Mouse (Mus musculus): ENCODE data around the gene Gm20388. TPM values are rescaled to one million over a fixed set of nuclear protein-coding genes. Genes with fewer than 3 reads are reported as not detected.
A peak's percentile ranks its signal among the peaks of the same experiment; 100 is the strongest.

Gene Gm20388
- polyA plus RNA-seq, 1 experiment from 2014 or later = 5.5 TPM

DNA sequence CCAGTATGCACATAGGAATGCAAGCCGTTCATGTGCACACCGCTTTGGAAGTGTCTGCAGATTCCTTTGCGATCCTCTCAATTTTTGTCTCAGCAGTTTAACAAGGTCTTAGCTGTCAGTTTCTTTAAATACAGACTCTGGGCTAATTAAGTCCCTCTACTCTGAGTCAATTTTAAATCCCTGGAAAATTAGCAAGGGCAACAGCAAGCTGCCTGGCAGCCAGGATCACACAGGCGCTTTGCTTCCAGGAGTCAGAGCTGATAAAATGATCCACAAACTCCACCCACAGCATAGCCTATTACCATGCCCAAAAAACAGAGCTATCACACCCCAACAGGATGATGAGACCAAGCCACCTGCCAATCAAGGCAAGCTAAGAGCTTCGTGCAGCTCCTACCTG, 4463.1 kb downstream of the Gm20388 start:
- Histone ChIP-seq H3K36me3 (no peaks in the 10 kb centered on the region), H3K4me2 (no peak overlapping the region)
- WGBS = 86% methylated on average over 5 of the region's 5 CpGs

DNA sequence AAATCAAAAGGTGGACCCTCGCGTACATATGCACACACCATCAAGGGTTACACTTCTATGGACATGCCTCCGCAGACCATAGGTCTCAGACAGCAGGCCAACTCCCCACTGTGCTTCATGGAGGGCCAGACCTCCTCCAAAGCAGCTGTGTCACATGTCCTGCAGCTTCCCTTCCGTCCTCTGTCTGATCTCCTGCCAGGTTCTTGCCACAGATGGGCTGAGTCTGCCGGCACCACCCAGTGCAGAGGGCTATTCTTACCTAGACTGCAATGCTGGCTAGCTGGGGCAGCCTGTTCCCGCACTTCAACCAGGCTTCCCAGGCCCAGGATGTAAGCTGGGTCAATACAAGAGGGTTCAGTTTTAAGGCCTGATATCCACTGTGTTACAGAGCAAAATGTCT, 4464.5 kb downstream of the Gm20388 start:
- H3K27ac ChIP-seq = peak overlapping the region; percentile 24; the same call in 1 of the 2 replicates
- WGBS = 59% methylated on average over 6 of the region's 6 CpGs
- peak; percentile 51 for ATAC-seq (ENCODE audit: borderline replicate concordance, extremely low read depth, low FRiP score, low TSS enrichment)

More for the DNA sequence above, 4463.1 kb downstream of the Gm20388 start:
- Histone ChIP-seq H3K4me3 (no peak overlapping the region), H3K27me3 (no peaks in the 10 kb centered on the region), H3K27ac (no peak overlapping the region), H3K9me3 (no peaks in the 10 kb centered on the region), H3K9ac (no peak overlapping the region), H3K4me1 (peaks cover 8% of the 10 kb centered on the region)
- no peak for ATAC-seq (ENCODE audit: borderline replicate concordance, extremely low read depth, low FRiP score, low TSS enrichment)

DNA sequence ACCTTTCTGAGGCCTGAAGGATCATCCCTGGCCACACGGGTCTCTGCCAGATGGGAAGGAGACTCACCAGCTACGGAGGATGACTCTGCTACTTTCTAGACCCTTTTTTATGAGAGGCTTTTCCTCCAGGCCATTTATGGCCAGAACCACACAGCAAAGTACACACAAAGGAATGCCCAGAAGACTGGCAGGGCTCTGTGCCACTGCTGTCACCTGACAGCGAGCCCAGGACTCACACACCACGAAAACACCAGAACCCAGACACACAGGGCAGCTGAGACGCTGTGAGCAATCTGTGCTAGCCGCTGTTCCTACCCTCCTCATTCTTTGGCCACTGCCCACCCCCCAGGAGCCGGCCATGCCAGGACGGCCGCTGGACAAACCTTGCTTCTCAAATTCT, 4465.1 kb downstream of the Gm20388 start:
- no peak overlapping the region for H3K4me2 ChIP-seq
- H3K4me1 ChIP-seq = peaks cover 8% of the 10 kb centered on the region
- 78% methylated on average over 9 of the region's 9 CpGs for WGBS
- ATAC-seq (ENCODE audit: borderline replicate concordance, extremely low read depth, low FRiP score, low TSS enrichment) = no peak
- H3K36me3 ChIP-seq = no peaks in the 10 kb centered on the region
- H3K4me3 ChIP-seq = no peak overlapping the region
- H3K27me3 ChIP-seq = no peaks in the 10 kb centered on the region
- H3K27ac ChIP-seq = peak overlapping the region; percentile 24; the same call in 1 of the 2 replicates
- no peaks in the 10 kb centered on the region for H3K9me3 ChIP-seq
- no peak overlapping the region for H3K9ac ChIP-seq

More for the DNA sequence above, 4464.5 kb downstream of the Gm20388 start:
- Histone ChIP-seq H3K27me3 (no peaks in the 10 kb centered on the region), H3K4me2 (no peak overlapping the region), H3K36me3 (no peaks in the 10 kb centered on the region), H3K9me3 (no peaks in the 10 kb centered on the region), H3K4me3 (no peak overlapping the region), H3K4me1 (peaks cover 8% of the 10 kb centered on the region), H3K9ac (no peak overlapping the region)

DNA sequence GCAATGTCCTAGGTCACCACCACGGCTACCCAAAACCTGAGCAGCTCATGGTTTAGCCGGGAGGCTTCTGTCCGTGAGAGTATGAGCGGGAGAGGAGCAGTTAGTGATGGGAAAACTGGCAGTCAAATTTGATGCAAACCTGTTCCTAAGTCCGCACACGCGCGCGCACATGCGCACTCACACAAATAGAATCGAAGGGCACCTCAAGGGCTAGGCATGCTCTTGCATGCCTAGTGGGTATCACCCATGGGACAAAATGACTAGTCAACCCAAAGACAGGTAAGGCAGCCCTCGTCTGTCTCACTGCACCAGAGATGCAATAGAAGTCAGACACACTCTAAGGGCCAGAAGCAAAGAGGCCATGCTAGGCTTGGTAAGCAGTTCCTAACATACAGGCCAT, 4465.8 kb downstream of the Gm20388 start:
- Histone ChIP-seq H3K9me3 (no peaks in the 10 kb centered on the region), H3K4me3 (no peak overlapping the region), H3K9ac (no peak overlapping the region), H3K4me2 (no peak overlapping the region), H3K4me1 (peaks cover 8% of the 10 kb centered on the region), H3K36me3 (no peaks in the 10 kb centered on the region), H3K27me3 (no peaks in the 10 kb centered on the region), H3K27ac (no peak overlapping the region)
- 94% methylated on average over 12 of the region's 12 CpGs for WGBS
- ATAC-seq (ENCODE audit: borderline replicate concordance, extremely low read depth, low FRiP score, low TSS enrichment) = no peak

DNA sequence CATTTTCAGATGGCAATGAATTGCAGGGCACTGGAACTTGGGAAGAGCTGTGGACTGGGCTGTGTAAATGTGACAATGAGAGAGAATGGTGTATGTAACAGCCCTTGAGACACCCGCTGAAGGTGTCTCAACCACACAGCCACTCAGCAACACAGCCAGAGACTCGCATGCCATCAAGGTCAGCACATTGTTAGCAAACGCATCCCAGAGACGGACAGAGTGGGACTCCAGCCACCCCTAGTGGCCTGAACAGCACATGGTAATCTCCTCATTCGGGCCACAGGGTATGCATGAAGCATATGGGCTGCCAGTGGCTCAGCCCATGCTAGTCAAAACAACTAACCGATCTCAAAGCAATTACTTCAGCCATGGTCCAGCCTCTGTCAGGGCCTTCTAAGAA, 4468.6 kb downstream of the Gm20388 start:
- no peak overlapping the region for H3K27ac ChIP-seq
- no peaks in the 10 kb centered on the region for H3K36me3 ChIP-seq
- H3K4me1 ChIP-seq = peaks cover 8% of the 10 kb centered on the region
- WGBS = 57% methylated on average over 6 of the region's 6 CpGs
- no peaks in the 10 kb centered on the region for H3K27me3 ChIP-seq
- H3K4me2 ChIP-seq = no peak overlapping the region
- ATAC-seq (ENCODE audit: borderline replicate concordance, extremely low read depth, low FRiP score, low TSS enrichment) = no peak
- H3K4me3 ChIP-seq = no peak overlapping the region
- no peaks in the 10 kb centered on the region for H3K9me3 ChIP-seq
- no peak overlapping the region for H3K9ac ChIP-seq

DNA sequence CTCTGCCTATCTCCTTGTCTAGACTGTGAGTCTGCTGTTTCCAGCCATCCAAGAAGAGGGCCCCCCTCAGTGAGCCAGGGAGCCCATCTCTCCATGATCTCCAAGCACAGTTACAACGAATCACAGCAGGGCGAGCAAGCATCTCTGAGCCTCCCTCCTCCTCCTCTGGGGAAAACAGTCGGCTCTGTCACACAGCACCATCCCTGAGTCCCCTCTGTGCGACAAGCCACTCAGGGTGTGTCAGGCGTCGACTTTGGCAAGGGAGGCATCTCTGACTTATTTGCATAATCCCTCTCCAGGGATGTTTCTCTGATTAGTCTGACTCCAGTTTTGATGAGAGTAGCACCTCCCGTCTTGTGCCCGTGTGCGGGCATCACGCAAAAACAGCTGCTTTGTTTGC, 4471.6 kb downstream of the Gm20388 start:
- ATAC-seq (ENCODE audit: borderline replicate concordance, extremely low read depth, low FRiP score, low TSS enrichment) = no peak
- Histone ChIP-seq H3K36me3 (no peaks in the 10 kb centered on the region), H3K4me1 (no peaks in the 10 kb centered on the region), H3K4me3 (no peak overlapping the region), H3K9ac (no peak overlapping the region), H3K27me3 (no peaks in the 10 kb centered on the region), H3K27ac (no peak overlapping the region), H3K9me3 (no peaks in the 10 kb centered on the region), H3K4me2 (no peak overlapping the region)
- WGBS = 63% methylated on average over 10 of the region's 10 CpGs

DNA sequence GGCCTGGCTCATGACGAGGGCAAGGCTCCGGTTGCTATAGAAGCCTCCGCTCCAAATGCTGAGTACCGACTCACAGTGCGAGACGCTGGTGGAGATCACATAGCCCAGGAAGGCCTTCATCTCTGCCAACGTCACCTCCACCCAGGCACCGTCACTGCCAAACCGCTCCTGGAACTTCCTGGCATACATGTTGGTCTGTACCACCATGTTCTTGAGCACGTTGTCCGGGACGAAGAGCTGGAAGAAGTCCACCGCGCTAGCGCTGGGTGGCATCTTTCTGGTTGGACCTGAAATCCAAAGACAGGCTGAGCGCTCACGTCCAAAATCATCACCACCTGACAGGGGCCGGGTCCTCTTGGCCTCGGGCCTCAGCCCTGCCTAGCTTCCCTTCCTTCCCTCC, 4473.7 kb downstream of the Gm20388 start:
- WGBS = 86% methylated on average over 19 of the region's 19 CpGs
- Histone ChIP-seq H3K4me2 (no peak overlapping the region), H3K36me3 (no peaks in the 10 kb centered on the region), H3K4me3 (no peak overlapping the region), H3K9me3 (no peaks in the 10 kb centered on the region), H3K4me1 (no peaks in the 10 kb centered on the region), H3K27ac (no peak overlapping the region), H3K9ac (no peak overlapping the region), H3K27me3 (no peaks in the 10 kb centered on the region)
- no peak for ATAC-seq (ENCODE audit: borderline replicate concordance, extremely low read depth, low FRiP score, low TSS enrichment)

DNA sequence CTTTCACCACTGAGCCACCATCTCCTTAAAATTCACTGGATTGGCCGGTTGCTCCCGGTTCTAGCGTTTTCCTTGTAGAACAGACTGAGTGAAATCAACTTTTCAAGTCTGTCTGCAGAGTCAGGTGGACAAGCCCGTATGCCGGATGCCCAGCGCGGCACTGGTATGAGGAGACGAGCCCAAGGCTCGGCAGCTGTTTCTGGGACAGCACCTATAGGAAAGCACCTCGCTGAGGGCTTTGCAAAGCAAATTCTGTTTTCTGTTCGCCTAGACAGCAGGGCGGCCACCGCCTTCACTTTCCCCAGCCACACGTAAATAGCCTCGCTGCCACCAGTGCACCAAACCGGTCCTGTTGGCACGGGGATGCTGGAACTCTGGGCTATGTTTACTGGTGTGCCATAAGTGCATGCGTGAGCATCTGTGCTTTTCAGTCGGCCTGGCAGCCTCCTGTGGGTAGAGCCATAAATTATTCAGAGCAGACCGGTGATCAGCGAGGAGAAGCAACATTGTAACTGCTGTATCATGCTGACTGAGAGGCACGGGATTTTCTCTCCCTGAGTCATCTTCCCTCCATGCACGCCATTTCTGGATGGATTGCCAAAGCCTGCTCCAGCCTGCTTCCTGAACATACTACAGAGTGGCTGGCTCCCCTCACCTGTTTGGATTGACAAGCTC, 4475.7 kb downstream of the Gm20388 start:
- no peak overlapping the region for H3K4me2 ChIP-seq
- H3K36me3 ChIP-seq = no peaks in the 10 kb centered on the region
- no peak for ATAC-seq (ENCODE audit: borderline replicate concordance, extremely low read depth, low FRiP score, low TSS enrichment)
- 0 out of 2 replicates have a peak, but pooled peaks cover 3% of the 10 kb centered on the region for H3K4me1 ChIP-seq
- H3K4me3 ChIP-seq = no peak overlapping the region
- H3K9me3 ChIP-seq = no peaks in the 10 kb centered on the region
- WGBS = 79% methylated on average over 23 of the region's 23 CpGs
- no peaks in the 10 kb centered on the region for H3K27me3 ChIP-seq
- no peak overlapping the region for H3K9ac ChIP-seq
- H3K27ac ChIP-seq = no peak overlapping the region

DNA sequence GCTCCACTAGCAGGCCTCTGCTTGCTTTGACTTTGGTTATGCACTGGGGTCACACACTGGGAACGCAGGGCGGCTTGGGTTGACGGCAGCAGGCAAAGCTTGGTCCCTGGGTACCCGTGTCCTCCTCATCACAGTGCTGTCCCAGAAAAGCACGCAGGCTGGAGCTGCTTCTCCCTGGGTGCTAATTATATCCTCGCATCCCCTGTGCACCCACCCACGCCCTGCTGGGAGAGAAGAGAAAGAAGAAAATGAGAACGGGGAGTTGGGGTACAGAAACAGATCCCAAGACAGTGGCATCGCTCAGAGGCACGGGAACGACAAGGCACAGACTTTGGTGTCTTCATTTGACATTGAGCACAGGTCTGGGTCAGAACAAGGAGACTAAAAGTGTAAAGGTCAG, 4478.9 kb downstream of the Gm20388 start:
- WGBS = 84% methylated on average over 11 of the region's 11 CpGs
- no peaks in the 10 kb centered on the region for H3K36me3 ChIP-seq
- no peak overlapping the region for H3K27ac ChIP-seq
- H3K4me3 ChIP-seq = no peak overlapping the region
- 0 out of 2 replicates have a peak, but pooled peaks cover 8% of the 10 kb centered on the region for H3K4me1 ChIP-seq
- no peaks in the 10 kb centered on the region for H3K9me3 ChIP-seq
- no peak overlapping the region for H3K9ac ChIP-seq
- no peak for ATAC-seq (ENCODE audit: borderline replicate concordance, extremely low read depth, low FRiP score, low TSS enrichment)
- no peaks in the 10 kb centered on the region for H3K27me3 ChIP-seq
- H3K4me2 ChIP-seq = no peak overlapping the region

DNA sequence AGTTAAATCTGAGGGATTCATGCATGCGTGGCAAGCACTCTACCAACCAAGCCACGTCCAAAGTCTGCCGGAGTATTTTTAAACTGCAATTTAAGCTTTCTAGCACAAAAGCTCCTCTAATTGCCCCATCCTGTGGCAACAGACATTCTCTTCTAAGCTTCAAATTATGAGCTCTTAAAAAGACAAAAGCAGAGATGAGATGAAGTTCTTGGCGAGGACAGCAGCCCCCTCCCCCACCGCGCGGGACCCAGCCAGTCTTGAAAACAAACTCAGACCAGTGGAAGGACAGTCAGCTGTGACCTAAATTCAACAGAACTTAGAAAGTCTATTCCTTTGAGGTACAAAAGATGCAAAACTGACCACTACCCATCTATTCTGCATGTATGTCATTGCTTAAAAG, 4480.6 kb downstream of the Gm20388 start:
- H3K27me3 ChIP-seq = no peaks in the 10 kb centered on the region
- no peaks in the 10 kb centered on the region for H3K9me3 ChIP-seq
- no peak overlapping the region for H3K4me2 ChIP-seq
- 82% methylated on average over 7 of the region's 7 CpGs for WGBS
- H3K9ac ChIP-seq = no peak overlapping the region
- H3K4me1 ChIP-seq = peaks cover 16% of the 10 kb centered on the region
- no peak overlapping the region for H3K27ac ChIP-seq
- no peak overlapping the region for H3K4me3 ChIP-seq
- no peak for ATAC-seq (ENCODE audit: borderline replicate concordance, extremely low read depth, low FRiP score, low TSS enrichment)
- H3K36me3 ChIP-seq = no peaks in the 10 kb centered on the region

DNA sequence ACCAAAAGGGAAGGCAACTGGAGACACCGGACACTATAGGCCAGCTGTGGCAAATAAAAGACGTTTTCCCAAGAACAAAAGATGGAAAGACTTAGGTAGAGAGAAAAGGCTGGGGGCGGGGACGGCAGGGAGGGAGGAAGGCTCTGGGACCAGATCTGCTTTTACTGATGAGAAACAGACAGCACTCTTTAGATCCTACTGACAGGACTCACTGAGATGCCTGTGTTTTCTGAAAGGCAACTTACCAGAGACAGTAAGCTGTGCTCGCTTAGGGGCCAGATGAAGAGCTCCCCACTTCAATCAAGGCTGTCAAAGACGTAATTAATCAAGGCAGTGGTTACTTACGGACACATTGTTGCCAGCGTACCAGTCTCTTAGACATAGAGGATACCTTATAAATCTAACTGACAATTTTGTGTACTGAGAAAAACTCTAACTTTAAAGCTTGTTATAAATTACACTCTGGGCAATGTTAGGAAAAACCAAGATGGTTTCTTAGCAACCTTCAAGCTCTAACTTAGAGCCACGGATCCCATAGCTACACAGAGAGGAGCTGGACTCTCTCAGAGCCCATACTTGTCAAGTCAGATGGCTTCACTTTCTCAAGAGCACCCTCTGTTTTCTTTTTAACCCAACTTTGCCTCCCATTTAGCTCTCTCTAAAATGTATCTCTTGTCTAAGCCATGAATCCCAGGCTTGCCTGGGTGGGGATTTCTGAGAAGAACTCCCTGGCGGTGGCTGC, 4481.8 kb downstream of the Gm20388 start:
- Histone ChIP-seq H3K27me3 (no peaks in the 10 kb centered on the region), H3K9ac (no peak overlapping the region), H3K9me3 (no peaks in the 10 kb centered on the region), H3K4me1 (peaks cover 20% of the 10 kb centered on the region), H3K27ac (no peak overlapping the region), H3K4me3 (no peak overlapping the region), H3K4me2 (no peak overlapping the region), H3K36me3 (no peaks in the 10 kb centered on the region)
- WGBS = 57% methylated on average over 10 of the region's 10 CpGs
- no peak for ATAC-seq (ENCODE audit: borderline replicate concordance, extremely low read depth, low FRiP score, low TSS enrichment)

DNA sequence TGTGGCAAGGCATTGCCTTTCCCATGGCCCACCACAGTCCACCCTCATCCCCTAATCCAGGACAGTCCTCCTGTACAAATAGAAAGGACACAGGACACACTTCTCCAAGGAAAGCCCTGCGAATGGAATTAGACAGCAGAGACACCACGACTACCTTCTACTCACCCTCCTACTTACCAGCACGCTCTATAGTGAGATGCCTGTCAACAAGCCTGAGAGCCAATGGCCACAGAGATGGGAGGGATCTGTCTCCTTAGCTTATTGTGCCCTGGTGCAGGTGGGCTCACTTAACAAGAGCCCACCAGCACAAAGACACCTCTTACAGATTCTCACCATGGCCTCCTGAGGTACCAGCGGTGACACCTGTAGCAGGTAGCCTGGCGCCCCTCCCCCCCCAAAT, 4482.4 kb downstream of the Gm20388 start:
- no peak overlapping the region for H3K4me2 ChIP-seq
- H3K4me1 ChIP-seq = peaks cover 25% of the 10 kb centered on the region
- H3K4me3 ChIP-seq = no peak overlapping the region
- H3K27me3 ChIP-seq = no peaks in the 10 kb centered on the region
- ATAC-seq (ENCODE audit: borderline replicate concordance, extremely low read depth, low FRiP score, low TSS enrichment) = no peak
- 68% methylated on average over 5 of the region's 5 CpGs for WGBS
- no peak overlapping the region for H3K9ac ChIP-seq
- no peaks in the 10 kb centered on the region for H3K9me3 ChIP-seq
- H3K36me3 ChIP-seq = no peaks in the 10 kb centered on the region
- H3K27ac ChIP-seq = no peak overlapping the region

Measured in lung, embryonic 15.5 days (tissue).